Mouse (Mus musculus) bone marrow, adult 2 months (tissue): Measurements from ENCODE around the gene Cacna1c.

Source experiments
- CTCF ChIP-seq: fragments of 200-500 bp; IDR thresholded peaks from 2 replicates; pipeline ENCODE4 v1.5.1; 2011; ENCODE audit warnings: low read length, control low read depth; ENCODE audit not compliant: control insufficient read depth, insufficient read depth
- POLR2A ChIP-seq: fragments of 200-500 bp; IDR thresholded peaks from 2 replicates; pipeline ENCODE4 v1.6.1; 2011; ENCODE audit warnings: low read depth, mild to moderate bottlenecking, control low read depth, low read length, borderline replicate concordance; ENCODE audit not compliant: control insufficient read depth

GRCm38 (mm10) chr6:118884073-118884551 lies 312.1 kb downstream of the Cacna1c start:
- TF ChIP-seq POLR2A (no peak), CTCF (no peak)
